Mouse (Mus musculus) forebrain, embryonic 15.5 days (tissue): Measurements from ENCODE around the gene Tmem262. TPM values are rescaled to one million over a fixed set of nuclear protein-coding genes. Genes with fewer than 3 reads are reported as not detected.
A peak's percentile ranks its signal among the peaks of the same experiment; 100 is the strongest.

ENCODE experiments used
- ATAC-seq: fragments of 200-750 bp; cut with Nextera tagmentation; replicated peaks from 2 replicates; pipeline ENCODE4 v1.8.0; 2017; ENCODE audit warnings: mild to moderate bottlenecking, moderate TSS enrichment, moderate library complexity
- H3K27ac ChIP-seq: fragments of 300-500 bp; sonication (generic); replicated peaks from 2 replicates; pipeline ENCODE4 v1.5.1; 2015; ENCODE audit warnings: mild to moderate bottlenecking, inconsistent platforms
- H3K27me3 ChIP-seq: fragments of 300-500 bp; sonication (generic); 2 replicates; pipeline ENCODE4 v1.6.1; 2015; ENCODE audit warnings: inconsistent platforms
- H3K36me3 ChIP-seq: fragments of 300-500 bp; sonication (generic); 2 replicates; pipeline ENCODE4 v1.6.1; 2015; ENCODE audit warnings: mild to moderate bottlenecking, inconsistent platforms
- H3K4me1 ChIP-seq: fragments of 300-500 bp; sonication (generic); 2 replicates; pipeline ENCODE4 v1.6.1; 2015; ENCODE audit warnings: inconsistent platforms
- H3K4me2 ChIP-seq: fragments of 300-500 bp; sonication (generic); replicated peaks from 2 replicates; pipeline ENCODE4 v1.6.1; 2015; ENCODE audit warnings: mild to moderate bottlenecking, inconsistent platforms
- H3K4me3 ChIP-seq: fragments of 300-500 bp; sonication (generic); 2 replicates; pipeline ENCODE4 v1.5.1; 2015; ENCODE audit warnings: mild to moderate bottlenecking, inconsistent platforms
- H3K9ac ChIP-seq: fragments of 300-500 bp; sonication (generic); replicated peaks from 2 replicates; pipeline ENCODE4 v1.6.1; 2015; ENCODE audit warnings: mild to moderate bottlenecking, inconsistent platforms
- H3K9me3 ChIP-seq: fragments of 300-500 bp; sonication (generic); 2 replicates; pipeline ENCODE4 v1.6.1; 2016; ENCODE audit warnings: inconsistent platforms
- WGBS: fragments of 180-500 bp; shearing (Covaris S2); methylation state at CpG from one replicate; pipeline ENCODE4 v1.1.7; 2015; ENCODE audit warnings: mixed read lengths; 5-methylcytosine and 5-hydroxymethylcytosine counted together
- polyA plus RNA-seq: library from polyadenylated mRNA; unstranded; fragments of >200 nt; fragmentation: Nextera tagmentation; extraction: Ambion mirVana; gene quantifications from 2 replicates; pipeline ENCODE4 v1.2.1, GENCODE M21; 2015

Tmem262 gene
- polyA plus RNA-seq, 1 experiment from 2014 or later = not detected

GRCm38 (mm10) chr19:6047154-6047898, 32.5 kb upstream of the Tmem262 start:
- H3K9ac ChIP-seq = peak overlapping the region; percentile 86
- ATAC-seq = peak; percentile 6

GRCm38 (mm10) chr19:6047899-6048166, 32.0 kb upstream of the Tmem262 start:
- Histone ChIP-seq H3K9me3 (no peaks in the 10 kb centered on the region), H3K27ac (no peak overlapping the region), H3K36me3 (peaks cover 46% of the 10 kb centered on the region), H3K9ac (peak overlapping the region; percentile 86), H3K4me1 (peaks cover 20% of the 10 kb centered on the region), H3K4me3 (peak overlapping the region; percentile 90), H3K27me3 (no peaks in the 10 kb centered on the region), H3K4me2 (peak overlapping the region; percentile 89)
- WGBS = 83% methylated on average over 8 of the region's 8 CpGs
- ATAC-seq = no peak

More at GRCm38 (mm10) chr19:6047154-6047898, 32.5 kb upstream of the Tmem262 start:
- Histone ChIP-seq H3K4me3 (peak overlapping the region; percentile 90), H3K9me3 (no peaks in the 10 kb centered on the region), H3K4me2 (peak overlapping the region; percentile 89), H3K36me3 (peaks cover 41% of the 10 kb centered on the region), H3K27ac (peak overlapping the region; percentile 100), H3K27me3 (no peaks in the 10 kb centered on the region), H3K4me1 (peaks cover 20% of the 10 kb centered on the region)
- WGBS = 2% methylated on average over 42 of the region's 44 CpGs

- peaks cover 20% of the 10 kb centered on the region for H3K4me1 ChIP-seq
- no peaks in the 10 kb centered on the region for H3K9me3 ChIP-seq
- H3K4me2 ChIP-seq = no peak overlapping the region
- H3K27me3 ChIP-seq = no peaks in the 10 kb centered on the region
- ATAC-seq = no peak
- no peak overlapping the region for H3K9ac ChIP-seq
- peaks cover 56% of the 10 kb centered on the region for H3K36me3 ChIP-seq
- 89% methylated on average over 11 of the region's 11 CpGs for WGBS
- H3K4me3 ChIP-seq = no peak overlapping the region
- H3K27ac ChIP-seq = no peak overlapping the region
Observed at GRCm38 (mm10) chr19:6048681-6049410, 31.0 kb upstream of the Tmem262 start.

GRCm38 (mm10) chr19:6052516-6052915, 27.3 kb upstream of the Tmem262 start:
- Histone ChIP-seq H3K9ac (no peak overlapping the region), H3K27me3 (no peaks in the 10 kb centered on the region), H3K36me3 (peaks cover 75% of the 10 kb centered on the region), H3K9me3 (no peaks in the 10 kb centered on the region), H3K27ac (no peak overlapping the region), H3K4me2 (no peak overlapping the region), H3K4me1 (peaks cover 22% of the 10 kb centered on the region), H3K4me3 (no peak overlapping the region)
- ATAC-seq = no peak
- WGBS = 91% methylated on average over 7 of the region's 7 CpGs

- no peak overlapping the region for H3K9ac ChIP-seq
- H3K9me3 ChIP-seq = no peaks in the 10 kb centered on the region
- H3K27me3 ChIP-seq = no peaks in the 10 kb centered on the region
- peaks cover 23% of the 10 kb centered on the region for H3K4me1 ChIP-seq
- 91% methylated on average over 5 of the region's 5 CpGs for WGBS
- H3K36me3 ChIP-seq = peaks cover 69% of the 10 kb centered on the region
- H3K27ac ChIP-seq = no peak overlapping the region
- H3K4me3 ChIP-seq = no peak overlapping the region
- ATAC-seq = no peak
- H3K4me2 ChIP-seq = no peak overlapping the region
Observed at GRCm38 (mm10) chr19:6054296-6054695, 25.5 kb upstream of the Tmem262 start.

GRCm38 (mm10) chr19:6056696-6057095, 23.1 kb upstream of the Tmem262 start:
- 43% methylated on average over 4 of the region's 4 CpGs for WGBS
- peaks cover 50% of the 10 kb centered on the region for H3K36me3 ChIP-seq

GRCm38 (mm10) chr19:6057313-6058096, 22.3 kb upstream of the Tmem262 start, which contains the start of the genes Mrpl49 and Fau:
Gene Mrpl49, minus strand, starts transcription at chr19:6057785.
Gene Fau, plus strand, starts transcription at chr19:6057844.
- WGBS = under 1% methylated on average over 63 of the region's 63 CpGs
- ATAC-seq = peak; percentile 87
- Histone ChIP-seq H3K4me2 (peak within 1 kb of the TSS; percentile 78), H3K27ac (peak within 1 kb of the TSS; percentile 86), H3K36me3 (peaks cover 42% of the 10 kb centered on the region), H3K4me1 (peaks cover 38% of the 10 kb centered on the region), H3K4me3 (peak within 1 kb of the TSS; percentile 87), H3K27me3 (no peaks in the 10 kb centered on the region), H3K9ac (peak within 1 kb of the TSS; percentile 93), H3K9me3 (no peaks in the 10 kb centered on the region)

More at GRCm38 (mm10) chr19:6056696-6057095, 23.1 kb upstream of the Tmem262 start:
- H3K4me2 ChIP-seq = peak overlapping the region; percentile 78
- peak overlapping the region; percentile 84 for H3K9ac ChIP-seq
- no peak for ATAC-seq
- peak overlapping the region; percentile 87 for H3K4me3 ChIP-seq
- H3K27ac ChIP-seq = no peak overlapping the region
- peaks cover 30% of the 10 kb centered on the region for H3K4me1 ChIP-seq
- H3K9me3 ChIP-seq = no peaks in the 10 kb centered on the region
- H3K27me3 ChIP-seq = no peaks in the 10 kb centered on the region

GRCm38 (mm10) chr19:6058513-6058912, 21.3 kb upstream of the Tmem262 start:
- Histone ChIP-seq H3K4me1 (peaks cover 48% of the 10 kb centered on the region), H3K27ac (0 out of 2 replicates have a peak overlapping the region, but pooled peaks have one; percentile 86), H3K36me3 (peaks cover 32% of the 10 kb centered on the region), H3K9me3 (no peaks in the 10 kb centered on the region), H3K4me3 (peak overlapping the region; percentile 87), H3K9ac (peak overlapping the region; percentile 93), H3K27me3 (no peaks in the 10 kb centered on the region), H3K4me2 (peak overlapping the region; percentile 78)
- WGBS = 42% methylated on average over 5 of the region's 5 CpGs
- no peak for ATAC-seq

GRCm38 (mm10) chr19:6058966-6059365, 20.9 kb upstream of the Tmem262 start:
- Histone ChIP-seq H3K4me2 (peak overlapping the region; percentile 78), H3K27me3 (no peaks in the 10 kb centered on the region), H3K4me1 (peaks cover 49% of the 10 kb centered on the region), H3K36me3 (peaks cover 28% of the 10 kb centered on the region), H3K9ac (no peak overlapping the region; the same call in 1 of the 2 replicates), H3K4me3 (peak overlapping the region; percentile 87), H3K9me3 (no peaks in the 10 kb centered on the region), H3K27ac (no peak overlapping the region)
- 87% methylated on average over 5 of the region's 5 CpGs for WGBS
- no peak for ATAC-seq

GRCm38 (mm10) chr19:6061021-6061533, 18.8 kb upstream of the Tmem262 start, which contains the start of gene Znhit2:
Gene Znhit2, plus strand, starts transcription at chr19:6061192.
- H3K9me3 ChIP-seq = no peaks in the 10 kb centered on the region
- WGBS = 0% methylated on average over 57 of the region's 58 CpGs
- peak within 1 kb of the TSS; percentile 88 for H3K4me3 ChIP-seq
- peak within 1 kb of the TSS; percentile 94 for H3K27ac ChIP-seq
- peak within 1 kb of the TSS; percentile 94 for H3K9ac ChIP-seq
- peaks cover 10% of the 10 kb centered on the region for H3K36me3 ChIP-seq
- no peaks in the 10 kb centered on the region for H3K27me3 ChIP-seq
- peaks cover 52% of the 10 kb centered on the region for H3K4me1 ChIP-seq
- peak; percentile 74 for ATAC-seq
- peak within 1 kb of the TSS; percentile 99 for H3K4me2 ChIP-seq

GRCm38 (mm10) chr19:6061641-6062302, 18.1 kb upstream of the Tmem262 start:
- no peaks in the 10 kb centered on the region for H3K27me3 ChIP-seq
- ATAC-seq = no peak
- peak overlapping the region; percentile 94 for H3K27ac ChIP-seq
- peaks cover 52% of the 10 kb centered on the region for H3K4me1 ChIP-seq
- peak overlapping the region; percentile 88 for H3K4me3 ChIP-seq
- no peaks in the 10 kb centered on the region for H3K9me3 ChIP-seq
- peak overlapping the region; percentile 99 for H3K4me2 ChIP-seq
- H3K9ac ChIP-seq = peak overlapping the region; percentile 94
- 2% methylated on average over 44 of the region's 44 CpGs for WGBS
- peaks cover 10% of the 10 kb centered on the region for H3K36me3 ChIP-seq
